Comparison of ENCODE assay signal across 8 mouse cellular contexts in the genomic region with DNA sequence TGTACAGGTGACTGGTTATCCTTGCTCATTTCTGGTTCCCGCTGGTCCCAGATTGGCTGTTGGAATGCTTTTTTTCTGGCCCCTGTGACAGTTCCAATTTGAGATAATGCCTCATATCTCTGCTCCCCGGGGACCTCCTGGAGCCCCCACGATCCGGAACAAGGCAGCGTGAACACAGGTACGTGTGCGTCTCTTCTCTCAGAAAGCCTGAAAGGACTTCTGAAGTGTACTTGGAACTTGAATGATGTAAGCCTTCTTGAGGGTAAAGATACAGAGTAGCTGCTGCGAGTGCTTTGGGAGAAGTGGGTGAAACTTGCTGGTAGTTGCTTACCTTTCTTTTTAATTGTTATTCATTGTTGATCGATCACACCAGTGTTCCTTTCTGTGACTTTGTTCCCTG. TPM values are rescaled to one million over a fixed set of nuclear protein-coding genes. Genes with fewer than 3 reads are reported as not detected.
DNase-seq lines count a peak whose midpoint lies in the region; ATAC-seq and TF ChIP-seq lines count a peak whose summit lies in the region.

No protein-coding gene starts in this region.

- no peaks in the 10 kb centered on the region for H3K9me3 ChIP-seq in heart, embryonic 10.5 days
- H3K9me3 ChIP-seq in G1E (replicated peaks) = no peaks in the 10 kb centered on the region
- no peaks in the 10 kb centered on the region for H3K9me3 ChIP-seq in hindbrain, embryonic 14.5 days (ENCODE audit: control insufficient read depth, low read length)

- H3K4me2 ChIP-seq in hindbrain, embryonic 14.5 days (replicated peaks) = peak overlapping the region; percentile 81

- no peaks in the 10 kb centered on the region for H3K27me3 ChIP-seq in heart, embryonic 10.5 days (ENCODE audit: insufficient read depth, poor library complexity, severe bottlenecking)
- H3K27me3 ChIP-seq in G1E (ENCODE audit: insufficient read depth, low read length) = no peaks in the 10 kb centered on the region
- no peaks in the 10 kb centered on the region for H3K27me3 ChIP-seq in hindbrain, embryonic 14.5 days (ENCODE audit: control insufficient read depth, insufficient read depth, low read length)

- peak overlapping the region; percentile 86 for H3K4me3 ChIP-seq in heart, embryonic 10.5 days
- H3K4me3 ChIP-seq in G1E (ENCODE audit: low read depth, low read length) (peak overlapping the region; percentile 97), macrophage (ENCODE audit: inconsistent target) (peak overlapping the region; percentile 99)
- H3K4me3 ChIP-seq in hindbrain, embryonic 14.5 days (replicated peaks; ENCODE audit: low read length) = peak overlapping the region; percentile 74

- H3K36me3 ChIP-seq in heart, embryonic 10.5 days = peaks cover 45% of the 10 kb centered on the region
- peaks cover 47% of the 10 kb centered on the region for H3K36me3 ChIP-seq in G1E (replicated peaks)
- peaks cover 46% of the 10 kb centered on the region for H3K36me3 ChIP-seq in hindbrain, embryonic 14.5 days (replicated peaks; ENCODE audit: control insufficient read depth, insufficient read depth)
- peaks cover 26% of the 10 kb centered on the region for H3K36me3 ChIP-seq in macrophage (ENCODE audit: inconsistent target)

- DNase-seq in heart, embryonic 10.5 days (ENCODE audit: low spot score) = no peak
- DNase-seq in heart, adult 8-10 months (ENCODE audit: low spot score) = no peak
- no peak for DNase-seq in G1E (ENCODE audit: low spot score)
- no peak for DNase-seq in hindbrain, embryonic 14.5 days (ENCODE audit: low spot score)
- DNase-seq in left cerebral cortex, postnatal 4 days = no peak
- DNase-seq in B cell, adult 2 months = no peak
- DNase-seq in layer of hippocampus, adult 18-20 months (ENCODE audit: low spot score in 2 of 2) = no peak

- no peak for ATAC-seq in G1E (ENCODE audit: extremely low read depth, insufficient number of reproducible peaks, low FRiP score, poor library complexity, severe bottlenecking)
- no peak for ATAC-seq in hindbrain, embryonic 14.5 days (ENCODE audit: low FRiP score)

- H3K4me1 ChIP-seq in heart, embryonic 10.5 days = peaks cover 22% of the 10 kb centered on the region
- peaks cover 69% of the 10 kb centered on the region for H3K4me1 ChIP-seq in G1E (ENCODE audit: insufficient read depth, low read depth, low read length)
- peaks cover 19% of the 10 kb centered on the region for H3K4me1 ChIP-seq in hindbrain, embryonic 14.5 days (replicated peaks; ENCODE audit: control insufficient read depth, insufficient read depth, low read length)

- WGBS in heart, embryonic 10.5 days = 37% methylated on average over 9 of the region's 9 CpGs
- 57% methylated on average over 9 of the region's 9 CpGs for WGBS in hindbrain, embryonic 14.5 days
- WGBS in macrophage (ENCODE audit: missing documents) = 72% methylated on average over 8 of the region's 9 CpGs

- intact Hi-C loops in left cerebral cortex, postnatal 4 days (cut with DNase I) = no loop called here

- H3K79me2 ChIP-seq in macrophage (ENCODE audit: inconsistent target) = peaks cover 20% of the 10 kb centered on the region

- TF ChIP-seq CTCF in G1E (IDR thresholded peaks at IDR 0.05; ENCODE audit: low read depth, low read length) = no peak

- peak overlapping the region; percentile 92 for H3K27ac ChIP-seq in heart, embryonic 10.5 days
- H3K27ac ChIP-seq in hindbrain, embryonic 14.5 days = no peak overlapping the region
- H3K27ac ChIP-seq in macrophage = 0 out of 2 replicates have a peak overlapping the region, but pooled peaks have one; percentile 53

- H3K9ac ChIP-seq in hindbrain, embryonic 14.5 days = peak overlapping the region; percentile 82

RNA-seq across cellular contexts. Expression of a gene that starts 1.1 kb away (rescaled TPM):
- 53.3 and 62.4 TPM in 2 replicates for polyA plus RNA-seq in heart, embryonic 10.5 days (2016; fragmentation: Nextera tagmentation; extraction: Ambion mirVana)
- total RNA-seq in heart, adult 8-10 months (2022) = 10 to 100 TPM; 15.4 to 20.8 (median 19.1) TPM
- total RNA-seq in G1E (2014; fragmentation: Nextera tagmentation) (27.3 and 30.8 TPM in 2 replicates), G1E (2017) (16.9 and 21.5 TPM in 2 replicates)
- polyA plus RNA-seq in G1E (2012) (44.8 and 50.0 TPM in 2 replicates), macrophage (2018) (10.2 to 16.8 TPM (median 14.2 TPM) in 3 replicates)
- 86.5 and 88.6 TPM in 2 replicates for polyA plus RNA-seq in hindbrain, embryonic 14.5 days (2014; fragmentation: Nextera tagmentation; extraction: Ambion mirVana)
- 100 to 1,000 TPM in 1 of 26 experiments, 10 to 100 TPM in 22, 1 to 10 TPM in 3; 4.6 to 147 (median 33.7) TPM for total RNA-seq in macrophage (2018; cell fraction: chromatin; rRNA removed)
- 10 to 100 TPM in 24 of 26 experiments, 1 to 10 TPM in 2; 7.9 to 17.8 (median 13.5) TPM for total RNA-seq in macrophage (2018; cell fraction: cytosol; rRNA removed)
- total RNA-seq in macrophage (2018; cell fraction: nucleus; rRNA removed) = 100 to 1,000 TPM in 2 of 26 experiments, 10 to 100 TPM in 24; 15.1 to 160 (median 31.6) TPM
- 10 to 100 TPM; 74.2 to 87.8 TPM for total RNA-seq in left cerebral cortex, postnatal 4 days (2021)
- 10 to 100 TPM; 71.0 to 71.4 TPM for total RNA-seq in layer of hippocampus, adult 18-20 months (2021)

RNA-seq across cellular contexts. Expression of a gene that starts 9.8 kb away (rescaled TPM):
- polyA plus RNA-seq in heart, embryonic 10.5 days (2016; fragmentation: Nextera tagmentation; extraction: Ambion mirVana) = 57.1 and 59.8 TPM in 2 replicates
- 10 to 100 TPM; 11.9 to 16.6 (median 12.7) TPM for total RNA-seq in heart, adult 8-10 months (2022)
- total RNA-seq in G1E (2014; fragmentation: Nextera tagmentation) (45.7 and 168 TPM in 2 replicates), G1E (2017) (27.0 and 36.7 TPM in 2 replicates)
- polyA plus RNA-seq in G1E (2012) (38.5 and 53.0 TPM in 2 replicates), macrophage (2018) (8.6 to 27.3 TPM (median 12.1 TPM) in 3 replicates)
- polyA plus RNA-seq in hindbrain, embryonic 14.5 days (2014; fragmentation: Nextera tagmentation; extraction: Ambion mirVana) = 43.5 and 44.6 TPM in 2 replicates
- 100 to 1,000 TPM in 17 of 26 experiments, 10 to 100 TPM in 9; 57.3 to 161 (median 104) TPM for total RNA-seq in macrophage (2018; cell fraction: chromatin; rRNA removed)
- 10 to 100 TPM in 12 of 26 experiments, 1 to 10 TPM in 14; 6.6 to 17.2 (median 9.9) TPM for total RNA-seq in macrophage (2018; cell fraction: cytosol; rRNA removed)
- 100 to 1,000 TPM in 8 of 26 experiments, 10 to 100 TPM in 18; 37.4 to 153 (median 74.8) TPM for total RNA-seq in macrophage (2018; cell fraction: nucleus; rRNA removed)
- total RNA-seq in left cerebral cortex, postnatal 4 days (2021) = 10 to 100 TPM; 19.6 to 25.4 TPM
- 10 to 100 TPM; 23.2 to 25.3 TPM for total RNA-seq in layer of hippocampus, adult 18-20 months (2021)

RNA-seq across cellular contexts. Expression of a gene that starts 16.6 kb away (rescaled TPM):
- 58.5 and 74.8 TPM in 2 replicates for polyA plus RNA-seq in heart, embryonic 10.5 days (2016; fragmentation: Nextera tagmentation; extraction: Ambion mirVana)
- 10 to 100 TPM; 18.9 to 21.1 (median 19.9) TPM for total RNA-seq in heart, adult 8-10 months (2022)
- total RNA-seq in G1E (2014; fragmentation: Nextera tagmentation) (40.1 and 64.5 TPM in 2 replicates), G1E (2017) (11.8 and 12.8 TPM in 2 replicates)
- polyA plus RNA-seq in G1E (2012) (44.1 and 53.3 TPM in 2 replicates), macrophage (2018) (17.1 to 34.6 TPM (median 21.1 TPM) in 3 replicates)
- polyA plus RNA-seq in hindbrain, embryonic 14.5 days (2014; fragmentation: Nextera tagmentation; extraction: Ambion mirVana) = 80.1 and 85.8 TPM in 2 replicates
- 100 to 1,000 TPM in 11 of 26 experiments, 10 to 100 TPM in 15; 16.1 to 152 (median 79.6) TPM for total RNA-seq in macrophage (2018; cell fraction: chromatin; rRNA removed)
- 10 to 100 TPM in 25 of 26 experiments, 1 to 10 TPM in 1; 9.9 to 31.8 (median 21.5) TPM for total RNA-seq in macrophage (2018; cell fraction: cytosol; rRNA removed)
- total RNA-seq in macrophage (2018; cell fraction: nucleus; rRNA removed) = 100 to 1,000 TPM in 2 of 26 experiments, 10 to 100 TPM in 24; 15.2 to 101 (median 51.3) TPM
- 10 to 100 TPM; 60.4 to 66.4 TPM for total RNA-seq in left cerebral cortex, postnatal 4 days (2021)
- 10 to 100 TPM; 60.9 to 61.3 TPM for total RNA-seq in layer of hippocampus, adult 18-20 months (2021)

RNA-seq across cellular contexts. Expression of a gene that starts 20.0 kb away (rescaled TPM):
- 390 and 470 TPM in 2 replicates for polyA plus RNA-seq in heart, embryonic 10.5 days (2016; fragmentation: Nextera tagmentation; extraction: Ambion mirVana)
- total RNA-seq in heart, adult 8-10 months (2022) = 1,000 to 10,000 TPM; 1,619 to 1,708 (median 1,672) TPM
- 209 and 219 TPM in 2 replicates for total RNA-seq in G1E (2014; fragmentation: Nextera tagmentation)
- total RNA-seq in G1E (2017) = 275 and 300 TPM in 2 replicates
- polyA plus RNA-seq in G1E (2012) = 47.9 and 101 TPM in 2 replicates
- polyA plus RNA-seq in hindbrain, embryonic 14.5 days (2014; fragmentation: Nextera tagmentation; extraction: Ambion mirVana) = 218 and 247 TPM in 2 replicates
- 100 to 1,000 TPM in 5 of 26 experiments, 10 to 100 TPM in 21; 23.3 to 134 (median 69.0) TPM for total RNA-seq in macrophage (2018; cell fraction: chromatin; rRNA removed)
- total RNA-seq in macrophage (2018; cell fraction: cytosol; rRNA removed) = 100 to 1,000 TPM in 24 of 26 experiments, 10 to 100 TPM in 2; 92.6 to 136 (median 113) TPM
- 100 to 1,000 TPM in 5 of 26 experiments, 10 to 100 TPM in 21; 40.2 to 135 (median 71.8) TPM for total RNA-seq in macrophage (2018; cell fraction: nucleus; rRNA removed)
- 84.3 to 125 TPM (median 122 TPM) in 3 replicates for polyA plus RNA-seq in macrophage (2018)
- 100 to 1,000 TPM; 183 to 186 TPM for total RNA-seq in left cerebral cortex, postnatal 4 days (2021)
- total RNA-seq in layer of hippocampus, adult 18-20 months (2021) = 100 to 1,000 TPM; 270 to 277 TPM

RNA-seq across cellular contexts. Expression of a gene that starts 21.0 kb away (rescaled TPM):
- polyA plus RNA-seq in heart, embryonic 10.5 days (2016; fragmentation: Nextera tagmentation; extraction: Ambion mirVana) = 2.6 and 2.8 TPM in 2 replicates
- total RNA-seq in heart, adult 8-10 months (2022) = under 1 TPM; 0.19 to 0.60 (median 0.25) TPM
- 0.60 TPM in 1 of 2 replicates, not detected in the other for total RNA-seq in G1E (2014; fragmentation: Nextera tagmentation)
- total RNA-seq in G1E (2017) = 0.16 and 0.17 TPM in 2 replicates
- polyA plus RNA-seq in G1E (2012) = 0.12 and 0.20 TPM in 2 replicates
- 3.0 and 3.7 TPM in 2 replicates for polyA plus RNA-seq in hindbrain, embryonic 14.5 days (2014; fragmentation: Nextera tagmentation; extraction: Ambion mirVana)
- 10 to 100 TPM in 3 of 26 experiments, 1 to 10 TPM in 5, under 1 TPM in 6, not detected in 12; 0.19 to 61.4 (median 1.3) TPM for total RNA-seq in macrophage (2018; cell fraction: chromatin; rRNA removed)
- 10 to 100 TPM in 1 of 26 experiments, 1 to 10 TPM in 3, under 1 TPM in 17, not detected in 5; 0.03 to 27.9 (median 0.11) TPM for total RNA-seq in macrophage (2018; cell fraction: cytosol; rRNA removed)
- total RNA-seq in macrophage (2018; cell fraction: nucleus; rRNA removed) = 10 to 100 TPM in 3 of 26 experiments, 1 to 10 TPM in 3, under 1 TPM in 13, not detected in 7; 0.11 to 67.7 (median 0.33) TPM
- polyA plus RNA-seq in macrophage (2018) = 0.04 TPM in 1 of 3 replicates, not detected in the others
- 1 to 10 TPM; 4.2 to 5.3 TPM for total RNA-seq in left cerebral cortex, postnatal 4 days (2021)
- 10 to 100 TPM; 10.9 to 11.9 TPM for total RNA-seq in layer of hippocampus, adult 18-20 months (2021)
